Mouse (Mus musculus) testis, adult 2 months (tissue): ENCODE data around the gene Olfr1423. TPM values are rescaled to one million over a fixed set of nuclear protein-coding genes. Genes with fewer than 3 reads are reported as not detected.
"Not testable (repeated sequence)": the region's sequence is repeated elsewhere in the genome, so short reads cannot be mapped to it uniquely, and the experiment has no call there.

Experiments
- H3K27ac ChIP-seq: fragments of 200-500 bp; 2 replicates; pipeline ENCODE4 v1.5.1; 2012; ENCODE audit warnings: low read depth, low read length; ENCODE audit not compliant: control insufficient read depth, insufficient read depth
- H3K27me3 ChIP-seq: fragments of 200-500 bp; 2 replicates; pipeline ENCODE4 v1.6.1; 2012; ENCODE audit warnings: mild to moderate bottlenecking, low read length, moderate library complexity; ENCODE audit not compliant: control insufficient read depth, insufficient read depth
- H3K36me3 ChIP-seq: fragments of 200-500 bp; 2 replicates; pipeline ENCODE4 v1.6.1; 2012; ENCODE audit warnings: mild to moderate bottlenecking, low read length; ENCODE audit not compliant: control insufficient read depth, insufficient read depth
- H3K4me1 ChIP-seq: fragments of 200-500 bp; 2 replicates; pipeline ENCODE4 v1.6.1; 2012; ENCODE audit warnings: low read length; ENCODE audit not compliant: control insufficient read depth, insufficient read depth
- H3K4me3 ChIP-seq: fragments of 200-500 bp; 2 replicates; pipeline ENCODE4 v1.5.1; 2012; ENCODE audit warnings: low read depth, mild to moderate bottlenecking, low read length, moderate library complexity, mixed read lengths; ENCODE audit not compliant: control insufficient read depth
- CTCF ChIP-seq: fragments of 200-500 bp; IDR thresholded peaks from 2 replicates; pipeline ENCODE4 v1.5.1; 2012; ENCODE audit warnings: low read depth, mild to moderate bottlenecking, inconsistent platforms, low read length, moderate library complexity; ENCODE audit not compliant: control insufficient read depth, insufficient read depth, insufficient replicate concordance
- POLR2A ChIP-seq: fragments of 200-500 bp; IDR thresholded peaks from 2 replicates; pipeline ENCODE4 v1.6.1; 2012; ENCODE audit warnings: low read depth, mild to moderate bottlenecking, inconsistent platforms, low read length, moderate library complexity; ENCODE audit not compliant: control insufficient read depth
- polyA plus RNA-seq: library from polyadenylated mRNA; depleted of rRNA; stranded (reverse); fragments of >200 nt; gene quantifications from 2 replicates; pipeline ENCODE4 v1.2.3, GENCODE M21; 2012; rRNA removed

The Olfr1423 gene
- polyA plus RNA-seq, 1 experiment, result not detected

DNA sequence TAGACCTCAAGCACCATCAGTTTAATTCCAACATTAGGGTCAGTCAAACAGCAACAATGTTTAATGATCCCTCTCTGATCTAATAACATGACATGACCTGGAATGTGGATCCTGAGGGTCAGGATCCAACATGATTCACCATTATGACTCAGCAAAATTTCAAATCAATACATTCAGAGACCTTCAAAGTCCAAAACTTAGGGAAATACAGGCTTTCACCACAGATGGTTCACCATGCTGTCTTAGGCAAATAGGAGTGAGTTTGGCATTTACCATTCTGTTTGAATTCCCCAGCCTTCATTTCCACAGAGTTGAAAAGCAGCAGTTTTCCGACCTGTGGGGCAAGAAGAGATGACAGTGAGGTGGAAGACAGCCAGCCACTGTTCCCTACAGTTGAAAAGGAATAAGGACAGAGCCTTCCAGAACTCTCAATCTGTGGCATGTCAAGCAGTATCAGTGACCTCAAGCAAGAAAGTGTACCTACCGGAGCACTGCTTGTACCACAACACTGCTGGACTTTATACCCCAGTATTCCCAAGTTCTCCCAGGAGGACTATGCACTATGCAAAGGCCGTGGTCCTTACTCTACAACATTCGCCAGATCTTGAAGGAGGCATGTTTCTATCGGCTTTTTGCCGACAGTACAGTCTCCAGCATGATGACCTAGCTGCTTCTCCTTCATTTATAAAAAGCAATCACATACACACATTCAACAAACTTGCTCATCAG is 46.2 kb downstream of the Olfr1423 start:
- Histone ChIP-seq H3K27ac (no peak overlapping the region), H3K27me3 (no peaks in the 10 kb centered on the region), H3K4me3 (no peak overlapping the region), H3K36me3 (peaks cover 4% of the 10 kb centered on the region), H3K4me1 (no peaks in the 10 kb centered on the region)
- TF ChIP-seq CTCF, result no peak
- no peak for TF ChIP-seq POLR2A

GRCm38 (mm10) chr19:11992441-11993029 is 48.6 kb downstream of the Olfr1423 start:
- Histone ChIP-seq H3K36me3 (peaks cover 4% of the 10 kb centered on the region), H3K4me3 (no peak overlapping the region), H3K27me3 (no peaks in the 10 kb centered on the region), H3K27ac (no peak overlapping the region), H3K4me1 (no peaks in the 10 kb centered on the region)
- no peak for TF ChIP-seq POLR2A
- TF ChIP-seq CTCF, result no peak

GRCm38 (mm10) chr19:11992034-11992433 is 49.1 kb downstream of the Olfr1423 start:
- TF ChIP-seq CTCF (no peak), POLR2A (no peak)
- no peak overlapping the region for H3K4me3 ChIP-seq
- H3K36me3 ChIP-seq, result peaks cover 4% of the 10 kb centered on the region
- no peak overlapping the region for H3K27ac ChIP-seq
- H3K27me3 ChIP-seq, result no peaks in the 10 kb centered on the region
- no peaks in the 10 kb centered on the region for H3K4me1 ChIP-seq

DNA sequence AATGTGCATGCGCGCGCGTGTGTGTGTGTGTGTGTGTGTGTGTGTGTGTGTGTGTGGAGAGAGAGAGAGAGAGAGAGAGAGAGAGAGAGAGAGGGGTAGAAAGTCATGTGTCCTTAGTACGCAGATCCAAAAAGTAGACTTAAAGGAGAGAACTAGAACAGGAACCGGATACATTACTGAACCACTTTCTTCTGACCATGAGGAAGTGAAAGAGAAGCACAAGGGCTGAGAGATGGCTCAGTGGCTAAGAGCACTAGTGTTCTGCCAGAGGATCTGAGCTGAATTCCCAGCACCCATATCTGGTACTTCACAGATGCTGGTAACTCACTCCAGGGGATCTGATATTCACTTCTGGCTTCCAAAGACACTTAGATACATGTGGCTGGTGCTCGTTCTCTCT is 51.8 kb downstream of the Olfr1423 start:
- no peak for TF ChIP-seq CTCF
- TF ChIP-seq POLR2A, result no peak
- Histone ChIP-seq H3K27ac (no peak overlapping the region), H3K36me3 (peaks cover 6% of the 10 kb centered on the region), H3K4me1 (no peaks in the 10 kb centered on the region), H3K27me3 (no peaks in the 10 kb centered on the region), H3K4me3 (no peak overlapping the region)

GRCm38 (mm10) chr19:11987841-11988240 is 53.3 kb downstream of the Olfr1423 start:
- no peak for TF ChIP-seq CTCF
- no peak for TF ChIP-seq POLR2A
- Histone ChIP-seq H3K27me3 (no peaks in the 10 kb centered on the region), H3K27ac (no peak overlapping the region), H3K4me1 (no peaks in the 10 kb centered on the region), H3K4me3 (no peak overlapping the region), H3K36me3 (peaks cover 8% of the 10 kb centered on the region)

DNA sequence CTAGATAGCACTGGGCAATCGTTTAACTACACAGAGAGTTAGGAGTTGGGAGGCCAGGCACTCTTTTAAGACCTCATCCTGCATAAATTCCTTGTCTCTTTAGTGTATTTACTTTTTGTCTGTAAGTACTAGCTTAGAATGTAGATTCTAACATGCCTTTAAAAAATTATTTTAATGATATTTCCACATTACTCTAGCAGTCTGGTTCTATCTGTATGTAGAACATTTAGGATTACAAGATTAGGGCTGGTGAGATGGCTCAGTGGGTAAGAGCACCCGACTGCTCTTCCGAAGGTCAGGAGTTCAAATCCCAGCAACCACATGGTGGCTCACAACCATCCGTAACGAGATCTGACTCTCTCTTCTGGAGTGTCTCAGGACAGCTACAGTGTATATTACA is 56.5 kb downstream of the Olfr1423 start:
- not testable (repeated sequence) for H3K27me3 ChIP-seq, H3K36me3 ChIP-seq, H3K27ac ChIP-seq, H3K4me3 ChIP-seq, H3K4me1 ChIP-seq

Other genes starting within 250 kb of the Olfr1423 start
- 0.61 and 0.87 TPM in 2 replicates for gene Stx3, start 221.9 kb downstream of the Olfr1423 start, polyA plus RNA-seq
- not detected in 2 replicates for gene Olfr1417, start 202.1 kb downstream of the Olfr1423 start, polyA plus RNA-seq
- gene Olfr1418, start 180.3 kb downstream of the Olfr1423 start, polyA plus RNA-seq, result not detected in 2 replicates
- gene Olfr1419, start 166.2 kb downstream of the Olfr1423 start, polyA plus RNA-seq, result 0.05 and 0.06 TPM in 2 replicates
- gene Olfr1420, start 154.8 kb downstream of the Olfr1423 start, polyA plus RNA-seq, result not detected in 2 replicates
- 6.6 and 8.2 TPM in 2 replicates for gene Patl1, start 128.9 kb downstream of the Olfr1423 start, polyA plus RNA-seq
- gene Osbp, start 75.4 kb downstream of the Olfr1423 start, polyA plus RNA-seq, result 23.0 and 24.4 TPM in 2 replicates
- 0.12 TPM in 1 of 2 replicates, not detected in the other for gene Olfr1424, start 21.4 kb upstream of the Olfr1423 start, polyA plus RNA-seq
- gene Olfr1425, start 36.4 kb upstream of the Olfr1423 start, polyA plus RNA-seq, result not detected in 2 replicates
- not detected in 2 replicates for gene Olfr1426, start 50.7 kb upstream of the Olfr1423 start, polyA plus RNA-seq
- not detected in 2 replicates for gene Olfr1427, start 62.0 kb upstream of the Olfr1423 start, polyA plus RNA-seq
- 0.09 TPM in 1 of 2 replicates, not detected in the other for gene Olfr1428, start 74.6 kb upstream of the Olfr1423 start, polyA plus RNA-seq
- gene Olfr76, start 81.9 kb upstream of the Olfr1423 start, polyA plus RNA-seq, result 0.10 and 0.16 TPM in 2 replicates
- gene Olfr1555-ps1, start 128.8 kb upstream of the Olfr1423 start, polyA plus RNA-seq, result not detected in 2 replicates
- not detected in 2 replicates for gene Olfr1431, start 159.3 kb upstream of the Olfr1423 start, polyA plus RNA-seq
- 0.09 and 0.12 TPM in 2 replicates for gene Olfr1432, start 191.3 kb upstream of the Olfr1423 start, polyA plus RNA-seq
- gene Olfr262, start 200.3 kb upstream of the Olfr1423 start, polyA plus RNA-seq, result 0.26 and 0.52 TPM in 2 replicates
- gene Olfr235, start 219.7 kb upstream of the Olfr1423 start, polyA plus RNA-seq, result 0.10 TPM in 1 of 2 replicates, not detected in the other
- gene Olfr1434, start 238.5 kb upstream of the Olfr1423 start, polyA plus RNA-seq, result not detected in 2 replicates